Mouse (Mus musculus) stomach, embryonic 14.5 days (tissue): Measurements from ENCODE around the gene Gpr34. TPM values are rescaled to one million over a fixed set of nuclear protein-coding genes. Genes with fewer than 3 reads are reported as not detected.

Experiments used
- ATAC-seq: fragments of 200-750 bp; cut with Nextera tagmentation; 2 replicates; pipeline ENCODE4 v1.8.0; 2017; ENCODE audit warnings: low read depth, moderate TSS enrichment; ENCODE audit not compliant: insufficient number of reproducible peaks, insufficient read depth, low FRiP score
- H3K27ac ChIP-seq: fragments of 300-500 bp; sonication (generic); 2 replicates; pipeline ENCODE4 v1.5.1; 2014; ENCODE audit warnings: mild to moderate bottlenecking, low read length, moderate library complexity, mixed read lengths
- H3K27me3 ChIP-seq: fragments of 300-500 bp; sonication (generic); 2 replicates; pipeline ENCODE4 v1.6.1; 2014; ENCODE audit warnings: low read length, control low read depth, mixed read lengths; ENCODE audit not compliant: control insufficient read depth, insufficient read depth
- H3K36me3 ChIP-seq: fragments of 300-500 bp; sonication (generic); 2 replicates; pipeline ENCODE4 v1.6.1; 2014; ENCODE audit warnings: mild to moderate bottlenecking, control low read depth, low read length, moderate library complexity, mixed read lengths; ENCODE audit not compliant: control insufficient read depth, insufficient read depth
- H3K4me1 ChIP-seq: fragments of 300-500 bp; sonication (generic); 2 replicates; pipeline ENCODE4 v1.6.1; 2014; ENCODE audit warnings: low read length, control low read depth, mixed read lengths; ENCODE audit not compliant: control insufficient read depth, insufficient read depth
- H3K4me2 ChIP-seq: fragments of 300-500 bp; sonication (generic); replicated peaks from 2 replicates; pipeline ENCODE4 v1.6.1; 2014; ENCODE audit warnings: low read depth, low read length, control low read depth
- H3K4me3 ChIP-seq: fragments of 300-500 bp; sonication (generic); 2 replicates; pipeline ENCODE4 v1.5.1; 2014; ENCODE audit warnings: low read depth, low read length, control low read depth
- H3K9ac ChIP-seq: fragments of 300-500 bp; sonication (generic); replicated peaks from 2 replicates; pipeline ENCODE4 v1.6.1; 2014; ENCODE audit warnings: low read depth, mild to moderate bottlenecking, control low read depth, low read length, moderate library complexity, mixed read lengths
- H3K9me3 ChIP-seq: fragments of 300-500 bp; sonication (generic); 2 replicates; pipeline ENCODE4 v1.6.1; 2016; ENCODE audit warnings: low read depth, low read length, control low read depth; ENCODE audit not compliant: control insufficient read depth
- WGBS: fragments of 180-500 bp; shearing (Covaris S2); extraction: QIAGEN DNeasy Blood & Tissue Kit; methylation state at CpG from one replicate; pipeline ENCODE4 v1.1.7; 2014; 5-methylcytosine and 5-hydroxymethylcytosine counted together
- polyA plus RNA-seq: library from polyadenylated mRNA; unstranded; fragments of >200 nt; fragmentation: Nextera tagmentation; extraction: Ambion mirVana; gene quantifications from 2 replicates; pipeline ENCODE4 v1.2.1, GENCODE M21; 2014

Gene Gpr34
- 3.4 and 3.6 TPM in 2 replicates for polyA plus RNA-seq

DNA sequence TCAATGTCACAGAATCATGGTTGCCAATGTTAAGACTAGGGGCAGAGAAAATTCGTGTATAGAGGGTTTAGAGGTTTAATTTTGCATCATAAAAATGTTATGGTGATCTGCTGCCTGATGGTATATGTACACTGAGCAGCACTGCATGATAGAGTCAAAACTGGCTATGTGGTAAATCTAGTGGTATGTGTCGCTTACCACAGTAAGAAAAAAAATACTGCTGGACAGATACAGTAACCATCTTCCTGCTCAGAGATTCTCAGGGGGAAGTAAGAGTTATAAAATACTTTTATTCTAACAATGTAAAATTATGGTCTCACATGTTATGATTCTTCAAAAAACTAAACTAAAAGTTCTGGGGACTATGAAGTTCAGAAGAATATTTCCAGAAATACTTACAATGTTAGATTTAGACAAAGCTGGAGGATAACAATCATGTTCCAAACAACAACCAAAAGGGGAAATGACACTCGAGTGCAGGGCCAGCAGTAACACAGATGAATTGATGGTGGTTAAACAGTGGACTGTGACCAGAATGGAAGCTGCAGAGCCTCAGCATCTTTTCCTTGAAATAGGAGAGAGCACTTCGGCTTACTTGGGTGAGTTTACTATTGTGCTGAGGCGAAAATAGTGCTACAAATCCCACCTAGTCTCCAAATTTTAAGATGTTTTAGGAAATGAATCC lies at the start of gene Gpr34:
Gene Gpr34 (plus strand): TSS at position 491 of the 685 bp plus-strand sequence.
- WGBS: 68% methylated on average over 5 of the region's 5 CpGs
- H3K4me1 ChIP-seq: no peaks in the 10 kb centered on the region

DNA sequence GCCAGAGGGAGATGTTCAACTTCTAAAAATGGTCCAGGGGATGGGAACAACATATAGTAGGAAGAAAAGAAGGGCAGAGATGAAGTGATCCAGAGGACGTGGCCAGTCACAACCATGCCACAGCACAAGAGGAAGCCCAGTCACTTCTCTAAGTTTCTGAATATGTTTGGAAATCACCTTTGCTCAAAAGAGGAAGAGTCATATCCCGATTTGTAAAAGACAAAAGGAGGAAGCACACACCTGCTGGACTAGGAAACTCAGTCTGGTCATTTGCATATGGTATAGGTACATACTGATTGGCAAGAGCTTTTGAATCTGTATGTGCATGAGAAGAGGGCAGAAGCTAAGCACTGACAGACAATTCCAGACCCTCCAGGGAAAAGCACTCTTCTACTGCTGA lies 32.5 kb upstream of the Gpr34 start:
- ATAC-seq: no peak
- Histone ChIP-seq H3K9me3 (no peaks in the 10 kb centered on the region), H3K4me2 (no peak overlapping the region), H3K27ac (no peak overlapping the region), H3K9ac (no peak overlapping the region), H3K4me1 (no peaks in the 10 kb centered on the region), H3K36me3 (no peaks in the 10 kb centered on the region; the same call in 1 of the 2 replicates), H3K27me3 (no peaks in the 10 kb centered on the region), H3K4me3 (no peak overlapping the region)
- WGBS: 85% methylated on average over 2 of the region's 2 CpGs

More for the DNA sequence above, at the start of gene Gpr34:
- H3K9me3 ChIP-seq: no peaks in the 10 kb centered on the region
- H3K27ac ChIP-seq: no peak within 1 kb of the TSS
- no peak within 1 kb of the TSS for H3K9ac ChIP-seq
- no peak within 1 kb of the TSS for H3K4me2 ChIP-seq
- no peaks in the 10 kb centered on the region for H3K36me3 ChIP-seq
- no peak for ATAC-seq
- H3K4me3 ChIP-seq: no peak within 1 kb of the TSS
- no peaks in the 10 kb centered on the region for H3K27me3 ChIP-seq

GRCm38 (mm10) chrX:13599966-13600365 lies 31.9 kb upstream of the Gpr34 start:
- Histone ChIP-seq H3K4me1 (no peaks in the 10 kb centered on the region), H3K4me3 (no peak overlapping the region), H3K36me3 (no peaks in the 10 kb centered on the region; the same call in 1 of the 2 replicates), H3K9me3 (no peaks in the 10 kb centered on the region), H3K4me2 (no peak overlapping the region), H3K9ac (no peak overlapping the region), H3K27ac (no peak overlapping the region), H3K27me3 (no peaks in the 10 kb centered on the region)
- ATAC-seq: no peak
- WGBS: 33% methylated on average over 1 of the region's 1 CpGs

DNA sequence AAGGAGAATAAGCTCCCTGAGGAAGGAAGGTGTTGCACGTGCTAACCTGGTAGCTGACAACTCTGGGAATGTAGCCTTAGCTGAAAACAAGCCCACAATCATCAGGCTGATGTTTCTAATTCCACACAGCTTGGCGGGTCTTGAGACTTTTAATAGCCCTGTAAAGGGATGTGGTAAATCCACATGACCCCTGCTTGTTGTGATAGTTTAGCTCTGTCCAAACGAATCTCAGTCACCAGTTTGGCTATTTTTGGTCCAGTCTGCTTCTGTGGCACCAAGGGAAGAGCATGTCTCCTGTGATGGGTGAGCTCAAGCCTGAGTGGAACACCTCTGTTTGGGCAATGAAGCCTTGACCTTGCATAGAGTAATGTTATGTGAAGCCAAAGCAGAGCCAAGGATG lies 25.1 kb upstream of the Gpr34 start:
- no peak for ATAC-seq
- no peak overlapping the region for H3K9ac ChIP-seq
- no peaks in the 10 kb centered on the region for H3K27me3 ChIP-seq
- H3K4me1 ChIP-seq: no peaks in the 10 kb centered on the region
- no peak overlapping the region for H3K27ac ChIP-seq
- H3K36me3 ChIP-seq: no peaks in the 10 kb centered on the region
- no peaks in the 10 kb centered on the region for H3K9me3 ChIP-seq
- no peak overlapping the region for H3K4me2 ChIP-seq
- WGBS: 68% methylated on average over 3 of the region's 3 CpGs
- H3K4me3 ChIP-seq: no peak overlapping the region

DNA sequence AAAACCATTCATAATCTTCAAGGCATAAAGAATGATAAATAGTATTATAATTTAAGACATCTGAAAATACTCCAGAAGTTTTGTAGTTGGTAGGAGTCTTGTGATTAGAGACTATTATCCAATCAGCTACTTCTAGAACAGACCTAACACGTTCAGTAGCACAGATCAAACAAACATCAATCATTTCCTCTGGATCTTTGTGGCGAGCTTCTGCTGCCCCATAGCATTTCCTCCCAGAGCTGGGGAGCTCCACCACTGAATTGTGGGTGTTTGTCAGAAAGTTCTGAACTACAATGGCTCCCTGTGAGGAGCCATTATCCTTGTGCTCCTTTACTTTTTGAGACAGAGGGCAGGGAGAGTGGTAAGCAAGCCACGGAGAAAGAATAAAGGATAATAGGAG lies 24.1 kb upstream of the Gpr34 start:
- Histone ChIP-seq H3K4me3 (no peak overlapping the region), H3K9ac (no peak overlapping the region), H3K27ac (no peak overlapping the region), H3K4me1 (no peaks in the 10 kb centered on the region), H3K27me3 (no peaks in the 10 kb centered on the region), H3K9me3 (no peaks in the 10 kb centered on the region), H3K4me2 (no peak overlapping the region), H3K36me3 (no peaks in the 10 kb centered on the region)
- ATAC-seq: no peak
- WGBS: 35% methylated on average over 3 of the region's 3 CpGs

- WGBS: 85% methylated on average over 5 of the region's 5 CpGs
- no peak for ATAC-seq
- no peak overlapping the region for H3K27ac ChIP-seq
These were observed 20.8 kb upstream of the Gpr34 start for GRCm38 (mm10) chrX:13611114-13611513.

DNA sequence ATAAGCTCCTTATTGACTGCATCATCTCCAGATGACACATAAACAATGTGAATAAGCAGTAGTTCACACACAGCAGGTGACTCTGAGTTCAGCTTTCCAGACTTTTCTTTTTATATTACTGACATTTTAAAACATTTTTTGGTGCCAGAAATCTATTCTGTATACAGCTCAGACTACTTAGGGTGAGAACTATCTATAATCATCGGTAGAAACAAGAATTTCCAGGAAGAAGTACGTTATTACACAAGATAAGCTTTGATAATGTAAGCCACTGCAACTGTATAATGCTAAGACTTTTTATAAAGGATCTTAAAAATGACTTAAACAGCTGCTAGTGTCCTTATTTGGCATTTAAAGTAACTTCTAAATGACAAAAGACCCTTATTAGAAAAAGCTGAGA lies 19.8 kb upstream of the Gpr34 start:
- Histone ChIP-seq H3K9me3 (no peaks in the 10 kb centered on the region), H3K27ac (no peak overlapping the region), H3K36me3 (peaks cover 6% of the 10 kb centered on the region; the same call in 1 of the 2 replicates), H3K4me3 (no peak overlapping the region), H3K4me1 (no peaks in the 10 kb centered on the region), H3K27me3 (no peaks in the 10 kb centered on the region), H3K9ac (no peak overlapping the region), H3K4me2 (no peak overlapping the region)
- 61% methylated on average over 2 of the region's 2 CpGs for WGBS
- ATAC-seq: no peak

More at GRCm38 (mm10) chrX:13611114-13611513, 20.8 kb upstream of the Gpr34 start:
- no peak overlapping the region for H3K4me2 ChIP-seq
- no peak overlapping the region for H3K4me3 ChIP-seq
- H3K36me3 ChIP-seq: peaks cover 6% of the 10 kb centered on the region; the same call in 1 of the 2 replicates
- no peak overlapping the region for H3K9ac ChIP-seq
- H3K9me3 ChIP-seq: no peaks in the 10 kb centered on the region
- no peaks in the 10 kb centered on the region for H3K4me1 ChIP-seq
- no peaks in the 10 kb centered on the region for H3K27me3 ChIP-seq

- no peak overlapping the region for H3K4me3 ChIP-seq
- H3K9me3 ChIP-seq: no peaks in the 10 kb centered on the region
- no peak overlapping the region for H3K9ac ChIP-seq
- no peak overlapping the region for H3K4me2 ChIP-seq
- peaks cover 6% of the 10 kb centered on the region; the same call in 1 of the 2 replicates for H3K36me3 ChIP-seq
- ATAC-seq: no peak
- no peaks in the 10 kb centered on the region for H3K27me3 ChIP-seq
- no peaks in the 10 kb centered on the region for H3K4me1 ChIP-seq
- WGBS: 48% methylated on average over 1 of the region's 1 CpGs
- no peak overlapping the region for H3K27ac ChIP-seq
These were observed 15.2 kb upstream of the Gpr34 start for GRCm38 (mm10) chrX:13616726-13617125.

DNA sequence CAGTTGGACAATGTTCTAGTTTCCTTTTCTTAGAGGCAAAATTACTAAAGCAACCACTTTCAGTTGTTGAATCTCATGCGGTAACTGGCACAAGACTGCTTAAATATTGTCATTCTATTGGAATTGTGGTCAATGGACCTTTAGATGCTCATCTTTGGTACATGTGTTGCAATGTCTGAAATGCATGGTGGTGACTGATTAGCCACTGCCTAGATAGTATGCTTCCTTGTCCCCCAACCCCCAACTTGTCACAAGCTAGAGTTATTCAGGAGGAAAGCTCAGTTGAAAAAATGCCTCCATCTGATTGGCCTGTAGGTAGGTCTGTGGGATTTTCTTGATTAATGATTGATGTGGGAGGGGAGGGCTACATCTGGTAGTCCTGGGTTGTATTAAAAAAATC lies 14.6 kb upstream of the Gpr34 start:
- H3K4me2 ChIP-seq: no peak overlapping the region
- no peak overlapping the region for H3K9ac ChIP-seq
- no peaks in the 10 kb centered on the region for H3K27me3 ChIP-seq
- H3K27ac ChIP-seq: no peak overlapping the region
- no peak overlapping the region for H3K4me3 ChIP-seq
- no peak for ATAC-seq
- no peaks in the 10 kb centered on the region for H3K9me3 ChIP-seq
- peaks cover 6% of the 10 kb centered on the region; the same call in 1 of the 2 replicates for H3K36me3 ChIP-seq
- no peaks in the 10 kb centered on the region for H3K4me1 ChIP-seq
- 96% methylated on average over 1 of the region's 1 CpGs for WGBS
